Mouse (Mus musculus) midbrain, postnatal 0 days (tissue): ENCODE measurements around the gene Uvssa. TPM values are rescaled to one million over a fixed set of nuclear protein-coding genes. Genes with fewer than 3 reads are reported as not detected.

ENCODE experiments used
- ATAC-seq: fragments of 200-750 bp; cut with Nextera tagmentation; 2 replicates; pipeline ENCODE4 v1.8.0; 2017; ENCODE audit warnings: moderate number of reproducible peaks, mild to moderate bottlenecking, moderate TSS enrichment, moderate library complexity; ENCODE audit not compliant: low FRiP score
- DNase-seq: peaks from one replicate; pipeline ENCODE4 v3.0.0-alpha.2; 2015; ENCODE audit warnings: low spot score
- H3K27ac ChIP-seq: fragments of 300-500 bp; sonication (generic); 2 replicates; pipeline ENCODE4 v1.5.1; 2014; ENCODE audit warnings: low read depth, mild to moderate bottlenecking, low read length, mixed read lengths
- H3K27me3 ChIP-seq: fragments of 300-500 bp; sonication (generic); 2 replicates; pipeline ENCODE4 v1.6.1; 2014; ENCODE audit warnings: low read length, control low read depth, mixed read lengths; ENCODE audit not compliant: insufficient read depth
- H3K36me3 ChIP-seq: fragments of 300-500 bp; sonication (generic); 2 replicates; pipeline ENCODE4 v1.6.1; 2014; ENCODE audit warnings: low read length, control low read depth, mixed read lengths; ENCODE audit not compliant: insufficient read depth
- H3K4me1 ChIP-seq: fragments of 300-500 bp; sonication (generic); 2 replicates; pipeline ENCODE4 v1.6.1; 2014; ENCODE audit warnings: mild to moderate bottlenecking, control low read depth, antibody characterized with exemption, low read length, mixed read lengths; ENCODE audit not compliant: insufficient read depth
- H3K4me2 ChIP-seq: fragments of 300-500 bp; sonication (generic); 2 replicates; pipeline ENCODE4 v1.6.1; 2014; ENCODE audit warnings: low read depth, mild to moderate bottlenecking, low read length, mixed read lengths; ENCODE audit not compliant: poor library complexity, severe bottlenecking
- H3K4me3 ChIP-seq: fragments of 300-500 bp; sonication (generic); 2 replicates; pipeline ENCODE4 v1.5.1; 2014; ENCODE audit warnings: low read depth, mild to moderate bottlenecking, low read length, moderate library complexity
- H3K9ac ChIP-seq: fragments of 300-500 bp; sonication (generic); replicated peaks from 2 replicates; pipeline ENCODE4 v1.6.1; 2014; ENCODE audit warnings: mild to moderate bottlenecking, low read length, moderate library complexity, mixed read lengths; ENCODE audit not compliant: poor library complexity, severe bottlenecking
- H3K9me3 ChIP-seq: fragments of 300-500 bp; sonication (generic); 2 replicates; pipeline ENCODE4 v1.6.1; 2016; ENCODE audit warnings: low read length, control low read depth
- CTCF ChIP-seq: IDR thresholded peaks from 2 replicates; pipeline ENCODE4 v1.5.1; 2016; ENCODE audit warnings: antibody characterized with exemption, mild to moderate bottlenecking
- WGBS: fragments of 180-500 bp; shearing (Covaris S2); extraction: QIAGEN DNeasy Blood & Tissue Kit; methylation state at CpG from one replicate; pipeline ENCODE4 v1.1.7; 2014; 5-methylcytosine and 5-hydroxymethylcytosine counted together
- polyA plus RNA-seq: library from polyadenylated mRNA; unstranded; fragments of >200 nt; fragmentation: Nextera tagmentation; extraction: Ambion mirVana; gene quantifications from 2 replicates; pipeline ENCODE4 v1.2.1, GENCODE M21; 2015
- total RNA-seq: library from RNA; depleted of rRNA; stranded (reverse); fragments of >200 nt; gene quantifications from 2 replicates; pipeline ENCODE4 v1.2.3, GENCODE M21; 2014

Uvssa gene
- total and polyA plus RNA-seq, 2 experiments from 2014 or later: 9.5 TPM

DNA sequence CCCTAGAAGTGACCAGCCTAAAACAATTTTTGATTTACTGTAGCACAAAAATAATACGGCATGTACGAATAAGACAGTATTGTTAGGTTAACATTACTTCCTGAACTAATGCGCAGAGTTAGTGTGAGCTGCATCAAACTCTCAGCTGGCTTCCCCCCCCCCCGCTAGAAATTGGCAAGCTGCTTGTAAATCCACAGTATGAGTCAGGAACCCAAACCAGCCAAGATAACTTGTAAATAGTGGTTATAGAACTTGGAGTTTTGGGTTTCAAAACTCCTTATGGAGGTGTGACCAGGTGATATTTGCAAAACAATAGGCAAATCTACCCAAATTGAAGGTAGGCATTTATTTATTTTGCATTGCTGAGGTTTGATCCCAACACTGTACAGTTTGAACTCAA, 28.6 kb upstream of the Uvssa start:
- ATAC-seq: no peak
- no peaks in the 10 kb centered on the region; the same call in 1 of the 2 replicates for H3K4me1 ChIP-seq
- no peak for TF ChIP-seq CTCF
- H3K4me3 ChIP-seq: no peak overlapping the region
- WGBS: 74% methylated on average over 4 of the region's 4 CpGs
- H3K9me3 ChIP-seq: no peaks in the 10 kb centered on the region
- H3K9ac ChIP-seq: no peak overlapping the region
- H3K4me2 ChIP-seq: no peak overlapping the region
- H3K27ac ChIP-seq: no peak overlapping the region
- DNase-seq: no peak
- H3K36me3 ChIP-seq: peaks cover 6% of the 10 kb centered on the region; the same call in 1 of the 2 replicates
- no peaks in the 10 kb centered on the region for H3K27me3 ChIP-seq

DNA sequence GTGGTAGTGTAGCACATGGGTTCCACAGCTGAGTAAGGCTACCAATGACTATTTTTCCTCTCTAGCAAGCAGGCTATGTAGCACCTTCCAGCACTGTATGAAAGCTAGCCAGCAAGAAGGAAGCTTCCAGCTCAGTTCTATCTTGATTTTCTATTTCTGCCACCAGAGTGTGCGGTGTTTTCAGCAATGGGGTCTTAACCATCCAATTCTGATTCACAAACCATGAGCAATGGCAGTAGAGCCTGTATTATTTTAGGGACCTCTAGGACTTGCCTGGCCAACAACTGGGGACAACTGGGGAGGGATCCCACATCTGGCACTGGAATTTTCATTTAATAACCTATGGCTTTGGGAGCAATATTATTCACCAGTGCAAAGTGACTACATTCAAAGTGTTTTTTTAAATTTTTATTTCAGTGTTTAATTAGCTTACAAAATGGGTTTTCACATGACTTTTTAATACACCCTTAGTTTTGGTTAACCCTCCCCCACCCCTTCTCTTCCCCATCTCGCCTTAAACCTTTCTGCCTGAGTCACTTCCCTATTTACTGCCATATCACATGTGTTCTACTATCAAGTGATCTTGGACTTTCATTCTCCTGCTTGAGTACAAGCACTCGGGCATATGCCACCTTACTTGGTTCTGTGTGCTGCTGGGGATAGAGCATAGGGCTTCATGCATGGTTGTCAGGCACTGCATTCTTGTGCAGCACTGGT, 26.6 kb upstream of the Uvssa start:
- no peak overlapping the region for H3K27ac ChIP-seq
- no peak overlapping the region for H3K4me2 ChIP-seq
- 89% methylated on average over 3 of the region's 3 CpGs for WGBS
- TF ChIP-seq CTCF: no peak
- H3K9ac ChIP-seq: no peak overlapping the region
- no peak for ATAC-seq
- H3K27me3 ChIP-seq: no peaks in the 10 kb centered on the region
- DNase-seq: no peak
- no peaks in the 10 kb centered on the region for H3K9me3 ChIP-seq
- H3K4me3 ChIP-seq: no peak overlapping the region
- H3K36me3 ChIP-seq: no peaks in the 10 kb centered on the region
- H3K4me1 ChIP-seq: no peaks in the 10 kb centered on the region; the same call in 1 of the 2 replicates

DNA sequence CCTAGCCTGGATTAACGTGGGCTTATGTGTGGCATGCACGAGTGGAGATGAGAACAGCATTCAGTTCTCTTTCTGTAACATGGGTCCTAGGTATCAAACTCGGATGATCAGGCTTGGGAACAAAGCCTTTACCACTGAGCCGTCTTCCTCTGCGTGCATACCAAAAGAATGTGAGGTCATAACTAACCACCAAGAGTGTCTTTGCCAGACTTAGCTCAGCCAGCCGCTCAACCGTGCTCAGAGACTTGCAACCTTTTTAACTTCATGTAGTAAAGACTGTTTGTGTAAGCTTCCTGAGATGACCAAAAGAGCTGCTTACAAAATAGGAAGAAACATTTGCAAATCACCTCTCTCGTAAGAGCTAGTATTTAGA, 26.1 kb upstream of the Uvssa start:
- no peak overlapping the region for H3K4me3 ChIP-seq
- no peak overlapping the region for H3K9ac ChIP-seq
- TF ChIP-seq CTCF: no peak
- H3K27me3 ChIP-seq: no peaks in the 10 kb centered on the region
- no peak overlapping the region for H3K27ac ChIP-seq
- DNase-seq (no peak), ATAC-seq (no peak)
- no peaks in the 10 kb centered on the region for H3K9me3 ChIP-seq
- H3K36me3 ChIP-seq: no peaks in the 10 kb centered on the region
- WGBS: 72% methylated on average over 8 of the region's 8 CpGs
- H3K4me2 ChIP-seq: no peak overlapping the region
- H3K4me1 ChIP-seq: no peaks in the 10 kb centered on the region; the same call in 1 of the 2 replicates

DNA sequence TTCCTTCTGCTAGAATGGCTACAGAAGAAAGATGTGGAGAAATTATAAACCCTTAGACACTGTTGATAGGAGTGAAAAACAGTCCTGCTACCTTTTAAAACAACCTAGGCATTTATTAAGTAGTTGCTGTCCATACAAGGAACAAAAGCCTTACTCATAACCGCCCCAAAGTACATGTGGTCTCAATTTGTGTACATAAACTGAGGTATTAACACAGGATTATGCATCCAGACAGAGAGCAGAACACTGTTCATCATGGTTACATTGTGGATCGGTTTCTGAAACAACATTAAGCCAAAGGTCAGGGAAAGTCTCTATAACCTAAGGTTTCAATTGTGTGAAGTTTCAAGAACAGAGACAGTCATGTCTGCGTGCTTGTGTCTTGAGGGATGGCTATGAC, 25.3 kb upstream of the Uvssa start:
- Histone ChIP-seq H3K4me1 (no peaks in the 10 kb centered on the region; the same call in 1 of the 2 replicates), H3K4me3 (no peak overlapping the region), H3K27me3 (no peaks in the 10 kb centered on the region), H3K27ac (no peak overlapping the region), H3K4me2 (no peak overlapping the region), H3K9ac (no peak overlapping the region), H3K36me3 (no peaks in the 10 kb centered on the region), H3K9me3 (no peaks in the 10 kb centered on the region)
- ATAC-seq (no peak), DNase-seq (no peak)
- WGBS: 85% methylated on average over 3 of the region's 3 CpGs
- TF ChIP-seq CTCF: no peak

DNA sequence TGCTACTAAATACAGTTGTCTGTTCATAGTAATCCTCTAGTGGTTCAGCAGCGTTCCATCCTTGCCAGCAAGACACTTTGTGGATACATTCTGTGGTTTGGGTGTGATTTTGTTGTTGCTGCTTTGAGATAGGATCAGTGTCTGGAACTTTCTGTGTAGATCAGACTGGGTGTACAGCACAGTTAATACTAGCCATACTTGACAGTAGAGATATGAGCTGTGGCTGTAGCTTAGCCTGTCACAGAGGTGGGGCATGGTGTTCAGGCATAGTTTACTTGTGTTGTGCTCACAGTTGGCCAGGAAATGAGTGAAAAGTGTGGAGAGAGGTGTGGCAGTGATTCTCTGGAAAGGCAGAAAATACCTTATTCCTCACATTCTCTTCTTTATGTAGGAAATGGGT, 20.9 kb upstream of the Uvssa start:
- H3K36me3 ChIP-seq: peaks cover 19% of the 10 kb centered on the region
- WGBS: 94% methylated on average over 1 of the region's 1 CpGs

DNA sequence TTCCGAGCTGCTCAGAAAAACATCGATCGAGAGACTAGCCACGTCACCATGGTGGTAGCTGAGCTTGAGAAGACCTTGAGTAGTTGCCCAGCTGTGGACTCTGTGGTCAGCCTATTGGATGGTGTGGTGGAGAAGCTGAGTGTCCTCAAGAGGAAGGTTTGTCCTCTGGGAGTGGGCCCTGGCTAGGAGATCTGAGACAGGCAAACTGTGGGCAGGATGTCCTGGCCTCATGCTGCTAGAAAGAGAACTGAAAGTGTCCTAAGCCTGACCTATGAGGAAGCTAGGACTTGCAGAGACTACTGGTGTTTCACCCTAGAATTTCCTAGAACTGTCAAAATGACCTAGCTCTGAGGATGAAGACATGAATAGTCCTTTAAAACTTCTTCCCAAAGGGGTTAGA, 19.9 kb upstream of the Uvssa start:
- ATAC-seq (no peak), DNase-seq (no peak)
- Histone ChIP-seq H3K36me3 (peaks cover 28% of the 10 kb centered on the region), H3K27ac (no peak overlapping the region), H3K4me2 (no peak overlapping the region), H3K4me1 (no peaks in the 10 kb centered on the region), H3K9ac (no peak overlapping the region), H3K4me3 (no peak overlapping the region), H3K27me3 (no peaks in the 10 kb centered on the region), H3K9me3 (no peaks in the 10 kb centered on the region)
- WGBS: 95% methylated on average over 4 of the region's 4 CpGs
- no peak for TF ChIP-seq CTCF

More for the DNA sequence above, 20.9 kb upstream of the Uvssa start:
- no peak for DNase-seq
- Histone ChIP-seq H3K27me3 (no peaks in the 10 kb centered on the region), H3K4me2 (no peak overlapping the region), H3K9ac (no peak overlapping the region), H3K4me3 (no peak overlapping the region), H3K4me1 (no peaks in the 10 kb centered on the region; the same call in 1 of the 2 replicates), H3K27ac (no peak overlapping the region), H3K9me3 (no peaks in the 10 kb centered on the region)
- ATAC-seq: no peak
- no peak for TF ChIP-seq CTCF
